Mouse (Mus musculus) ES-Bruce4 (cell line): ENCODE measurements around the gene Gpbar1.

Experiments
- CTCF ChIP-seq: IDR thresholded peaks from one replicate; pipeline ENCODE4 v1.8.1; 2011; ENCODE audit warnings: low read depth, low read length
- EP300 ChIP-seq: IDR thresholded peaks from 2 replicates; pipeline ENCODE4 v1.6.1; 2011; ENCODE audit warnings: low read depth, low read length; ENCODE audit not compliant: insufficient read depth
- POLR2A ChIP-seq: IDR thresholded peaks from one replicate; pipeline ENCODE4 v1.8.1; 2011; ENCODE audit warnings: low read length; ENCODE audit not compliant: insufficient read depth

GRCm38 (mm10) chr1:74281372-74281771 is 3.0 kb downstream of the Gpbar1 start:
- TF ChIP-seq CTCF (no peak), POLR2A (no peak), EP300 (no peak)
